ENCODE assay signal across 14 mouse cellular contexts in the genomic region with DNA sequence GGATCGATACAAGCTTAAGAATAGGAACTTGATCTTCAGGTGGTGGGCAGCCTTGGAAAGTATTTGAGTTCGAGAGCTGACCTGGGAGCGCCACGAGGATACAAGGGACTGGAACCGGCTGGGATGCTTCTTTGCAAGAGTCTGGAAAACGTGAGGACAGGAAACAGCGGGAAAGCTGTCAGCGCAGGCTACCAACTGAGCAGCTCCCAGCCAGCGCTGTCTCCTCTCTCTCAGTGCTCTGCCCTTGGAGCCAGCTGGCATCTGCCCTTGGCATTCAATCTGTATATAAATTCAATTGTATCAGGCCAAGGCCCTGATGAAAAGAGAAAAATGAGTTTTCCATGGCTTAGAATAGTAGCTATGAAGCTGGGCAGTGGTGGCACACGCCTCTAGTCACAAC. TPM values are rescaled to one million over a fixed set of nuclear protein-coding genes. Genes with fewer than 3 reads are reported as not detected.
DNase-seq lines count a peak whose midpoint lies in the region; TF ChIP-seq lines count a peak whose summit lies in the region.
"Had no signal": no experiment of that assay in that cellular context is flagged by ENCODE, and none has a peak within 500 bp of the region (broad histone marks: within the 10 kb centered on the region; RNA-seq: fewer than 3 reads in every experiment).

No protein-coding gene starts in this region.

- DNase-seq in cerebellum, postnatal 25 days = peak; percentile 30 to 43
- no peak for DNase-seq in cerebellum, adult 11 months
- DNase-seq in layer of hippocampus, adult 2 months (ENCODE audit: low spot score in 2 of 2) = no peak
- no peak for DNase-seq in layer of hippocampus, postnatal 25 days (ENCODE audit: extremely low spot score in 1 of 2, low spot score in 1 of 2)
- no peak for DNase-seq in testis, postnatal 10 days (ENCODE audit: low spot score)
- DNase-seq in spleen, postnatal 4 days (ENCODE audit: low spot score in 2 of 2) = no peak
- DNase-seq in spleen, postnatal 10 days (ENCODE audit: low spot score in 2 of 2) = no peak
- DNase-seq: kidney, adult 18-20 months; lung, postnatal 36 days; right cerebral cortex, postnatal 4 days had no signal

- no peak overlapping the region for H3K4me3 ChIP-seq in layer of hippocampus, adult 2 months
- H3K4me3 ChIP-seq in testis, adult 2 months (ENCODE audit: control insufficient read depth, low read depth, low read length) = no peak overlapping the region
- H3K4me3 ChIP-seq: embryonic facial prominence, embryonic 13.5 days; limb, embryonic 15.5 days had no signal

- H3K27ac ChIP-seq in layer of hippocampus, adult 2 months = peak overlapping the region; percentile 62; the same call in 1 of the 2 replicates
- H3K27ac ChIP-seq in testis, adult 2 months (ENCODE audit: control insufficient read depth, insufficient read depth, low read depth, low read length) = peak overlapping the region; percentile 80; the same call in 1 of the 2 replicates
- H3K27ac ChIP-seq: embryonic facial prominence, embryonic 13.5 days; limb, embryonic 15.5 days had no signal

- no peaks in the 10 kb centered on the region for H3K36me3 ChIP-seq in testis, adult 2 months (ENCODE audit: control insufficient read depth, insufficient read depth, low read length)
- H3K36me3 ChIP-seq: embryonic facial prominence, embryonic 13.5 days; limb, embryonic 15.5 days had no signal

- H3K27me3 ChIP-seq in testis, adult 2 months (ENCODE audit: control insufficient read depth, insufficient read depth, low read length) = no peaks in the 10 kb centered on the region
- H3K27me3 ChIP-seq: embryonic facial prominence, embryonic 13.5 days; limb, embryonic 15.5 days had no signal

- TF ChIP-seq POLR2A in testis, adult 2 months (IDR thresholded peaks at IDR 0.05; ENCODE audit: control insufficient read depth, low read depth, low read length) = no peak

- no peak for TF ChIP-seq CTCF in layer of hippocampus, adult 2 months (conservative IDR thresholded peaks at IDR 0.05)
- TF ChIP-seq CTCF in testis, adult 2 months (IDR thresholded peaks at IDR 0.05; ENCODE audit: control insufficient read depth, insufficient read depth, insufficient replicate concordance, low read depth, low read length) = no peak

- H3K4me1 ChIP-seq in testis, adult 2 months (ENCODE audit: control insufficient read depth, insufficient read depth, low read length) = peaks cover 2% of the 10 kb centered on the region; the same call in 1 of the 2 replicates
- H3K4me1 ChIP-seq: embryonic facial prominence, embryonic 13.5 days; limb, embryonic 15.5 days had no signal

RNA-seq across cellular contexts. Expression of a gene that starts 12.9 kb away (rescaled TPM):
- 100 to 1,000 TPM; 367 to 391 TPM for total RNA-seq in layer of hippocampus, adult 2 months (2021)
- 100 to 1,000 TPM; 391 to 441 TPM for total RNA-seq in layer of hippocampus, postnatal 25 days (2021)
- 399 and 518 TPM in 2 replicates for polyA plus RNA-seq in testis, adult 2 months (2012; rRNA removed)

RNA-seq across cellular contexts. Expression of a gene that starts 13.3 kb away (rescaled TPM):
- total RNA-seq in layer of hippocampus, adult 2 months (2021) = 10 to 100 TPM; 33.1 to 34.0 TPM
- total RNA-seq in layer of hippocampus, postnatal 25 days (2021) = 10 to 100 TPM; 30.1 to 37.1 TPM
- 27.4 and 27.8 TPM in 2 replicates for polyA plus RNA-seq in testis, adult 2 months (2012; rRNA removed)

RNA-seq across cellular contexts. Expression of a gene that starts 53.7 kb away (rescaled TPM):
- total RNA-seq in layer of hippocampus, adult 2 months (2021) = 10 to 100 TPM; 23.7 to 25.0 TPM
- total RNA-seq in layer of hippocampus, postnatal 25 days (2021) = 10 to 100 TPM; 20.0 to 22.9 TPM
- 54.5 and 57.4 TPM in 2 replicates for polyA plus RNA-seq in testis, adult 2 months (2012; rRNA removed)

RNA-seq across cellular contexts. Expression of a gene that starts 55.4 kb away (rescaled TPM):
- total RNA-seq in layer of hippocampus, adult 2 months (2021) = 100 to 1,000 TPM; 309 to 329 TPM
- 100 to 1,000 TPM; 255 to 273 TPM for total RNA-seq in layer of hippocampus, postnatal 25 days (2021)
- polyA plus RNA-seq in testis, adult 2 months (2012; rRNA removed) = 0.07 and 0.10 TPM in 2 replicates
- total RNA-seq: monocyte, adult 5-6 weeks had no signal

Comparison
In these comparisons a context has a peak if more than half of its experiments do, and no peak if none do; other contexts are left out.
1. DNase-seq: peak in cerebellum, postnatal 25 days (2 of 2); none in cerebellum, adult 11 months (single experiment), layer of hippocampus, adult 2 months (0 of 2), layer of hippocampus, postnatal 25 days (0 of 2), testis, postnatal 10 days (single experiment), spleen, postnatal 4 days (0 of 2) and spleen, postnatal 10 days (0 of 2).